Mouse (Mus musculus): ENCODE measurements at regions not wholly inside any gene's neighbourhood (a gene's known extent, or its start where the extent isn't known, plus 50 kb on each side); places are given as distances from the start of the nearest gene placed in this dataset.

DNA sequence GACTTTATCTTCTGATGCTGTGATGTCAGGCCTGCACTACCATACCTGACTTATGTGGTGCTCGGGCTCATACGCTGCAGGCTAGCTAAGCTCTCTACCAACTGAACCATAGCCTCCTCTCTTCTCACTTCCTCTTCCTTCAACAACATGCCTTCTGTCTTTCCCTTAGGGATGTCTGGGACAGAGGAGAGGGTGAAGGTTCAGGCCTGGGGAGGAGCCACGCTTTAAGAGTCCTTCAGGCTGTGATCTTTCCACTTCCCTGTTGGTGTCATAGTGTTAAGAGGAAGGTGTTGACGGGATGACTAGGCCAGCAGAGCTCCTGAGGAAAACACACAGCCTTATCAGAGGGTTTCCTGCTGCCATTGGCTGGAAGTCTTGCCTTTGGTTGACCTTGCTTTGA is 188.8 kb upstream of the Jade1 start:
- Histone ChIP-seq H3K4me3 (ENCODE audit: low read depth, low read length) (no peak overlapping the region), H3K36me3 (ENCODE audit: control insufficient read depth, insufficient read depth, low read length) (no peaks in the 10 kb centered on the region), H3K27ac (ENCODE audit: insufficient read depth, low read depth, low read length) (no peak overlapping the region)

DNA sequence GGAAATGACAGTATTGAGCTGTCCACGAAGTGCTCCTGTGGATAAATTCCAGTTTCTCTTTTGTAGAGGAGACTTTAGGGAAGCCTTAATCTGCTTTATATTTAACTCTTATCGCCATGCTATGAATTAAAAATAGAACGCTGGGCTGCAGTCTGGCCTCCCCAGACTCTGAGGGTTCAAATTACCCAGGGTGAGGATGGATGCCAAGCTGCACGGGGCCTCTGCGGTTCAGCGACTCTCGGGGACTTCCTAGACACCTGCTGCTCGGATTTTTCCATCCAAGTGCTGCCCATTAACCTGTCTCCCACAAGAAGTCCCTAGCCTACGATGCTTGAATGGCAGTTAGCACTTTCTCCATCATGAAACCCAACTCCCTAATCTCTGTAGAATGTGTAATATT is 189.3 kb upstream of the Jade1 start:
- TF ChIP-seq CTCF (IDR thresholded peaks at IDR 0.05; ENCODE audit: extremely low read depth, insufficient read length, insufficient replicate concordance, low read depth, low read length) = no peak
- TF ChIP-seq POLR2A (IDR thresholded peaks at IDR 0.05; ENCODE audit: low read depth, low read length) = no peak
- no peaks in the 10 kb centered on the region for H3K36me3 ChIP-seq (ENCODE audit: control insufficient read depth, insufficient read depth, low read length)
- no peak overlapping the region for H3K4me3 ChIP-seq (ENCODE audit: low read depth, low read length)
- WGBS = 80% methylated on average over 9 of the region's 9 CpGs
- no peaks in the 10 kb centered on the region for H3K27me3 ChIP-seq (ENCODE audit: control insufficient read depth, insufficient read depth, low read length)
- H3K4me1 ChIP-seq (ENCODE audit: control insufficient read depth, insufficient read depth, insufficient read length, low read length) = peaks cover 1% of the 10 kb centered on the region; the same call in 1 of the 2 replicates
- H3K27ac ChIP-seq (ENCODE audit: insufficient read depth, low read depth, low read length) = no peak overlapping the region

More for the DNA sequence above, 188.8 kb upstream of the Jade1 start:
- H3K27me3 ChIP-seq (ENCODE audit: control insufficient read depth, insufficient read depth, low read length) = no peaks in the 10 kb centered on the region
- WGBS = 70% methylated on average over 4 of the region's 4 CpGs
- no peak for TF ChIP-seq POLR2A (IDR thresholded peaks at IDR 0.05; ENCODE audit: low read depth, low read length)
- no peak for TF ChIP-seq CTCF (IDR thresholded peaks at IDR 0.05; ENCODE audit: extremely low read depth, insufficient read length, insufficient replicate concordance, low read depth, low read length)
- peaks cover 1% of the 10 kb centered on the region; the same call in 1 of the 2 replicates for H3K4me1 ChIP-seq (ENCODE audit: control insufficient read depth, insufficient read depth, insufficient read length, low read length)

DNA sequence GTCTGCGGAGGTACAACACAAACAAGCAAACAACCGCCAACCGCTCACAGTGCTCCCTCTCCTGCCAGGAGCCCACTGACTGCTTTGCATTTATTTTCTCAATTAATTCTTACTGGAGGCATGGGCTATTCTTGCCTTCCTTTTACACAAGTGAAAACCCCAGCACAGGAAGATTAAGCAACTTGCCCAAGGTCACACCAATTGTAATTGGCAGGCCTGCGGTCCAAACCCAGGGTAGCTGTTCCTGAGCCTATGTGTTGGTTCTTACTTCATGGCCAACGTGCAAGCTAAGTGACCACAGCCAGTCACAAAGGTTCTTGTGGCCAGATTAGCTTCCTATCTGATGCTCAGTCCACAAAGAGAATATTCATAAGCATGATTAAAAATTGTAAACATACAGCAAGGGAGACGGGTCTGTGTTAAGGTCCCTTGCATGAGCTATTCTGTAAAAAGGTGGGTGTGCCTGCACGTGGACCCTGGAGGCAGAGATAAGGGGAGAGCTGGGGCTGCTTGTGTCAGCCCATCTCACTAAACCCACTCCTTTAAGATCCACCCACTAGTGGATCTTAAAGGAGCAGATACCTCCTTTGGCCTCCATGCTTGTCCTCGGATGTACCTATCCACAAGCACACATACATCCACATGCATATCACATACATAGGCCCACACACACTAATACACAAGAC is 190.2 kb upstream of the Jade1 start:
- Histone ChIP-seq H3K4me3 (ENCODE audit: low read depth, low read length) (no peak overlapping the region), H3K4me1 (ENCODE audit: control insufficient read depth, insufficient read depth, insufficient read length, low read length) (peaks cover 1% of the 10 kb centered on the region; the same call in 1 of the 2 replicates), H3K27ac (ENCODE audit: insufficient read depth, low read depth, low read length) (no peak overlapping the region), H3K36me3 (ENCODE audit: control insufficient read depth, insufficient read depth, low read length) (no peaks in the 10 kb centered on the region), H3K27me3 (ENCODE audit: control insufficient read depth, insufficient read depth, low read length) (no peaks in the 10 kb centered on the region)
- 73% methylated on average over 8 of the region's 8 CpGs for WGBS
- no peak for TF ChIP-seq CTCF (IDR thresholded peaks at IDR 0.05; ENCODE audit: extremely low read depth, insufficient read length, insufficient replicate concordance, low read depth, low read length)
- no peak for TF ChIP-seq POLR2A (IDR thresholded peaks at IDR 0.05; ENCODE audit: low read depth, low read length)

DNA sequence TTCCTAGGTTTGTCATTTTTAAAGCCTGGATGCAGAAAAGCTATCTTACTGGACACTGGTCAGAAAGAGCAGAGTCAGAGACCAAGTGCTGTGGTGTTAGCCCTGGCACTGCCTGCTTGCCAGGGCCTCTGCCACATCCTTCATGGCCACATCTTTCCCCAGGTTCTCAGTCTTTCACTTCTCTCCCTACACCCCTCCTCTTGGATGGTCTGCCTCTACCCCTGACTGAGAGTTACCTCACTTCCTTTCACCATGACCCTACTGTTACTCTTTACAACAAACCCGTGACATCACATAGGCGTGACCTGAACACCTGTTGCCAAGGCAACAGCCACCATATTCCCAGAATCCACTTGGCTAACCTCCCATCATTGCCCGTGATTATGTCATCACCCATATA is 191.6 kb upstream of the Jade1 start:
- Histone ChIP-seq H3K27ac (ENCODE audit: insufficient read depth, low read depth, low read length) (no peak overlapping the region), H3K36me3 (ENCODE audit: control insufficient read depth, insufficient read depth, low read length) (no peaks in the 10 kb centered on the region), H3K27me3 (ENCODE audit: control insufficient read depth, insufficient read depth, low read length) (no peaks in the 10 kb centered on the region), H3K4me3 (ENCODE audit: low read depth, low read length) (no peak overlapping the region), H3K4me1 (ENCODE audit: control insufficient read depth, insufficient read depth, insufficient read length, low read length) (peaks cover 1% of the 10 kb centered on the region; the same call in 1 of the 2 replicates)
- TF ChIP-seq CTCF (IDR thresholded peaks at IDR 0.05; ENCODE audit: extremely low read depth, insufficient read length, insufficient replicate concordance, low read depth, low read length) = no peak
- no peak for TF ChIP-seq POLR2A (IDR thresholded peaks at IDR 0.05; ENCODE audit: low read depth, low read length)
- WGBS = 90% methylated on average over 3 of the region's 3 CpGs

DNA sequence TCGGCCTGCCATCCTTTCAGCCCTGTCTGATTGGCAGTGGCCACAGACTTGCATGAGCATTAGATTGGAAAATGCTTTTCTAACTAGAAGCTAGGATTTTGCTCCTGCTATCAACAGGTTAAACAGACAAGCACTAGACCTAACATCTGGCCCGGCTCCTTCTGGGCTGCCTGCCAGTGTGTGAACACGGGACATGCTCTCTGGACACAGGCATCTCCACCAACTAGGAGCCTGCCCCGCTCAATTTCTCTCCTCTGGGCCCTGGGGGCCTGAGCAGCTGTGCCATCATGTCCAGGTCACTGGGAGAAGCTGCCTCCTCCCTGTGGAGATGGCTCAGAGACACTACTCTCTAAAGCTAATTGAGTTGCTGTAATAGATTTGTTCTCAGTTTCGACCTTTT is 195.3 kb upstream of the Jade1 start:
- Histone ChIP-seq H3K36me3 (ENCODE audit: control insufficient read depth, insufficient read depth, low read length) (no peaks in the 10 kb centered on the region), H3K27me3 (ENCODE audit: control insufficient read depth, insufficient read depth, low read length) (no peaks in the 10 kb centered on the region), H3K27ac (ENCODE audit: insufficient read depth, low read depth, low read length) (no peak overlapping the region), H3K4me3 (ENCODE audit: low read depth, low read length) (no peak overlapping the region), H3K4me1 (ENCODE audit: control insufficient read depth, insufficient read depth, insufficient read length, low read length) (no peaks in the 10 kb centered on the region)
- TF ChIP-seq POLR2A (IDR thresholded peaks at IDR 0.05; ENCODE audit: low read depth, low read length) = no peak
- 42% methylated on average over 5 of the region's 5 CpGs for WGBS

DNA sequence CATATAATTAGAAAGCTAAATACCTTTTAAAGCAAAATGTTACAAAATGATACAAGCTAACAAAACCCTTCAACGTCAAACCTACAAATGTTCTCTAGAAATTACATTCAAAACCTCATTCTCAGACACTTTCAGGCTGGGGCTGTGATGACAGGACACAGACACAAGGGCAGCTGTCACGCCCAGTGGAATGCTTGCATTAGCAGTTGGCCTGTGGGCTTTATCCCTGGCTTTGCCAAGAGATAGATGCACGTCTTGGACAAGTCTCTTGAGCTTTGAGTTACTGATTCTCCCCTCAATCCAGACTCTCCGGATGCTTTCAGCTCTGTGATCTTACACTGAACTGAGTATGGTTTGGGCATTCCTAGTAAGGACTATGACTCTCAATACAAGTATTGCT is 196.1 kb upstream of the Jade1 start:
- 73% methylated on average over 4 of the region's 4 CpGs for WGBS
- H3K27ac ChIP-seq (ENCODE audit: insufficient read depth, low read depth, low read length) = no peak overlapping the region

DNA sequence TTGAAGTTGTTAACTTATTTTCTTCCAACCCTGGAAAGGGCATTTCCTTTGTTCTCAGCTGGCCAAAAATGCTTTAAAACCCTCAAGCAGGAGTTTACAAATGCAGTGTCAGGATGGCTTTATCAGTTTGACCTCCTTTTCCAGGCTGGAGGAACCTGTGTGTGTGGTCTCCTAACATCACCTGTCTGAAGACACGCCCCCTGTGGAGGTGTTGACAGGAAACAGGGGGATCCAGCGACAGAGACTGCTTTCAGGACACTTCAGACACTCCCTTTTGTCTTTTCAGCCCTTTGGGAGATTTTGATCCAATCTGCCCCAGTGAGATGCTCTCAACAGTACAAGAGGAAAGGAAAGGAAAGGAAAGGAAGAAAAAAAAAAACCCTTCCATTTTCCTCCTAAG is 202.5 kb upstream of the Jade1 start:
- TF ChIP-seq CTCF (IDR thresholded peaks at IDR 0.05; ENCODE audit: extremely low read depth, insufficient read length, insufficient replicate concordance, low read depth, low read length) (no peak), POLR2A (IDR thresholded peaks at IDR 0.05; ENCODE audit: low read depth, low read length) (no peak)
- no peaks in the 10 kb centered on the region for H3K4me1 ChIP-seq (ENCODE audit: control insufficient read depth, insufficient read depth, insufficient read length, low read length)
- no peak overlapping the region for H3K4me3 ChIP-seq (ENCODE audit: low read depth, low read length)
- no peaks in the 10 kb centered on the region for H3K36me3 ChIP-seq (ENCODE audit: control insufficient read depth, insufficient read depth, low read length)
- H3K27ac ChIP-seq (ENCODE audit: insufficient read depth, low read depth, low read length) = no peak overlapping the region
- 51% methylated on average over 2 of the region's 2 CpGs for WGBS
- no peaks in the 10 kb centered on the region for H3K27me3 ChIP-seq (ENCODE audit: control insufficient read depth, insufficient read depth, low read length)

More for the DNA sequence above, 196.1 kb upstream of the Jade1 start:
- Histone ChIP-seq H3K4me1 (ENCODE audit: control insufficient read depth, insufficient read depth, insufficient read length, low read length) (no peaks in the 10 kb centered on the region), H3K36me3 (ENCODE audit: control insufficient read depth, insufficient read depth, low read length) (no peaks in the 10 kb centered on the region), H3K27me3 (ENCODE audit: control insufficient read depth, insufficient read depth, low read length) (no peaks in the 10 kb centered on the region), H3K4me3 (ENCODE audit: low read depth, low read length) (no peak overlapping the region)
- TF ChIP-seq CTCF (IDR thresholded peaks at IDR 0.05; ENCODE audit: extremely low read depth, insufficient read length, insufficient replicate concordance, low read depth, low read length) (no peak), POLR2A (IDR thresholded peaks at IDR 0.05; ENCODE audit: low read depth, low read length) (no peak)
